Mouse (Mus musculus): ENCODE measurements at regions not wholly inside any gene's neighbourhood (a gene's known extent, or its start where the extent isn't known, plus 50 kb on each side); places are given as distances from the start of the nearest gene placed in this dataset.

GRCm38 (mm10) chr2:50921002-50921401 is 227.9 kb downstream of the Rnd3 start:
- H3K27me3 ChIP-seq (replicated peaks; ENCODE audit: insufficient read depth, low read length) = no peaks in the 10 kb centered on the region
- no peak overlapping the region for H3K4me2 ChIP-seq (replicated peaks; ENCODE audit: low read depth, low read length)
- H3K4me1 ChIP-seq (ENCODE audit: insufficient read depth, low read depth, low read length) = no peaks in the 10 kb centered on the region
- H3K36me3 ChIP-seq (ENCODE audit: insufficient read depth, low read length) = no peaks in the 10 kb centered on the region
- H3K9ac ChIP-seq (replicated peaks; ENCODE audit: low read depth) = no peak overlapping the region
- H3K4me3 ChIP-seq (ENCODE audit: low read depth, low read length) = no peak overlapping the region
- ATAC-seq (no peak), DNase-seq (ENCODE audit: low spot score) (no peak)
- no peaks in the 10 kb centered on the region for H3K9me3 ChIP-seq (ENCODE audit: low read length)
- no peak overlapping the region for H3K27ac ChIP-seq (ENCODE audit: low read length)
- TF ChIP-seq EP300 (IDR thresholded peaks at IDR 0.05) (no peak), CTCF (IDR thresholded peaks at IDR 0.05) (no peak)

DNA sequence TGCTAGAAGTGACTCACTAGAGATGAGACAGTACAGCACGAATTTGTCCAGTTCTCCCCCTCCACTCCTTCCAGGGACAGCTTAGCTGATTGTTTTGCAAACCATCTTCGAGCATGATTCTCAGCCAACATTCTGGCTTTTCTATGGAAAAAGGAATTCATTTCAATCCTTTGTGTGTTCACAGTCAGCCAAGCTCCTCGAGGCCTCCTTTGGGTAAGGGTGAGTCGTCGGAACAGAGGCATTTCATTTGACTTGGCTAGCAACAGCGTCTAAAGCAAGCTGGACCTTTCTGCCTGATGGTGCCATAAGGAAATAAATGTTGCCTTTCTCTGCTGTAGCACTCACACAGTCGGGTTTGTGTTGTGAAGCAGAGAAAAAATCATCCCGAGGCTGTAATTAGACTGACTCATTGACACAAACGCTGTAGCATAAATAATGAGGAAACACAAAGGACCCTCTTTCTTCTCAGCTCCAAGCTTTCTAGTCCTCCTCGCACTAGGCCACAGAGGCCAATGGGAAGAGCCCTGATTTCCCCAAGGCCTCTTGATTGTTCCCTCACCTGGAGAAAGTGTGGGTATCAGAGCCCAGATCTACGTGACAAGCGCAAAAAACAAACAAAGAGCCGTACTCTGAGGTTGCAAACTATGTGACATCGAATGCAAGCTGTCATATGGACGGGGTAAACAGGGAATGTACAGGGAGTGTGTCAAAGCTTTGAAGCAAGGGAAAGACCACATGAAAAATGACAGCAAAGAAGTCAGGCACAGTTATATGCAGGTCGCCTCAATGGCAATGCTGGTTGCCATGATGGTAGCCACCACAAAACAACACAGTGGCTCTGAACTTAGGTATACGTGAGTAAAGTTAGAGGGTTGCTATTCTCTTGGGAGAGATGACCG is 232.3 kb downstream of the Rnd3 start:
- TF ChIP-seq CTCF (IDR thresholded peaks at IDR 0.05) (no peak), EP300 (IDR thresholded peaks at IDR 0.05) (no peak)
- DNase-seq (ENCODE audit: low spot score) (peak; percentile 33), ATAC-seq (no peak)
- Histone ChIP-seq H3K4me3 (ENCODE audit: low read depth, low read length) (no peak overlapping the region), H3K9ac (replicated peaks; ENCODE audit: low read depth) (no peak overlapping the region), H3K36me3 (ENCODE audit: insufficient read depth, low read length) (no peaks in the 10 kb centered on the region), H3K9me3 (ENCODE audit: low read length) (no peaks in the 10 kb centered on the region), H3K4me2 (replicated peaks; ENCODE audit: low read depth, low read length) (no peak overlapping the region), H3K27me3 (replicated peaks; ENCODE audit: insufficient read depth, low read length) (no peaks in the 10 kb centered on the region), H3K4me1 (ENCODE audit: insufficient read depth, low read depth, low read length) (no peaks in the 10 kb centered on the region), H3K27ac (ENCODE audit: low read length) (no peak overlapping the region)
- 64% methylated on average over 18 of the region's 18 CpGs for WGBS

- 90% methylated on average over 2 of the region's 2 CpGs for WGBS
- no peak overlapping the region for H3K4me2 ChIP-seq (replicated peaks; ENCODE audit: low read depth, low read length)
Observed at GRCm38 (mm10) chr2:50915149-50915548, 233.8 kb downstream of the Rnd3 start.

GRCm38 (mm10) chr2:50914176-50914575 is 234.7 kb downstream of the Rnd3 start:
- Histone ChIP-seq H3K9ac (replicated peaks; ENCODE audit: low read depth) (no peak overlapping the region), H3K36me3 (ENCODE audit: insufficient read depth, low read length) (no peaks in the 10 kb centered on the region), H3K4me3 (ENCODE audit: low read depth, low read length) (no peak overlapping the region), H3K4me1 (ENCODE audit: insufficient read depth, low read depth, low read length) (no peaks in the 10 kb centered on the region), H3K27me3 (replicated peaks; ENCODE audit: insufficient read depth, low read length) (no peaks in the 10 kb centered on the region), H3K27ac (ENCODE audit: low read length) (no peak overlapping the region), H3K9me3 (ENCODE audit: low read length) (no peaks in the 10 kb centered on the region), H3K4me2 (replicated peaks; ENCODE audit: low read depth, low read length) (no peak overlapping the region)
- DNase-seq (ENCODE audit: low spot score) = no peak
- no peak for TF ChIP-seq EP300 (IDR thresholded peaks at IDR 0.05)
- no peak for TF ChIP-seq CTCF (IDR thresholded peaks at IDR 0.05)
- no peak for ATAC-seq

More at GRCm38 (mm10) chr2:50915149-50915548, 233.8 kb downstream of the Rnd3 start:
- no peaks in the 10 kb centered on the region for H3K36me3 ChIP-seq (ENCODE audit: insufficient read depth, low read length)
- no peak for DNase-seq (ENCODE audit: low spot score)
- H3K9me3 ChIP-seq (ENCODE audit: low read length) = no peaks in the 10 kb centered on the region
- H3K27ac ChIP-seq (ENCODE audit: low read length) = no peak overlapping the region
- no peak overlapping the region for H3K9ac ChIP-seq (replicated peaks; ENCODE audit: low read depth)
- ATAC-seq = no peak
- H3K27me3 ChIP-seq (replicated peaks; ENCODE audit: insufficient read depth, low read length) = no peaks in the 10 kb centered on the region
- TF ChIP-seq EP300 (IDR thresholded peaks at IDR 0.05) (no peak), CTCF (IDR thresholded peaks at IDR 0.05) (no peak)
- H3K4me1 ChIP-seq (ENCODE audit: insufficient read depth, low read depth, low read length) = no peaks in the 10 kb centered on the region
- no peak overlapping the region for H3K4me3 ChIP-seq (ENCODE audit: low read depth, low read length)

DNA sequence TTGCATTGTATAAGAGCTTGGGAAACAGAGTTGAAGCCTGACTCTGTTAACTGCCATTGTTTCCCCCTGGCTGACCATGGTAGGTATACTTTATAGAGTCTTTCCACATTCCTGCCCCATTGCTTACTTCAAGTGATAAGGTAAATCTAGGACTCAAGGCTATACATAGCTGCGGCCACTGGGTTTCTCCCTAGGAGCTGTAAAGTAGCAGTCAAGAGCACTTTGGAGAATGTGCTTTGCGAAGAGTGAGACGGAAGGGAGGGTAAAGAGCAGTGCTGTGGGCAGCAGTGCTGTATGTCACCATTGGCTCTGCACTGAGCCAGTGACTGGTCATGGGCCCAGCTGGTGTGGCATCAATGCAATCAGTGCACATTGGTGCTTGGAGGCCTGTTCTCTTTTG is 240.1 kb downstream of the Rnd3 start:
- ATAC-seq = peak; percentile 97
- H3K9me3 ChIP-seq (ENCODE audit: low read length) = no peaks in the 10 kb centered on the region
- no peaks in the 10 kb centered on the region for H3K27me3 ChIP-seq (replicated peaks; ENCODE audit: insufficient read depth, low read length)
- H3K4me3 ChIP-seq (ENCODE audit: low read depth, low read length) = no peak overlapping the region
- no peaks in the 10 kb centered on the region for H3K4me1 ChIP-seq (ENCODE audit: insufficient read depth, low read depth, low read length)
- H3K4me2 ChIP-seq (replicated peaks; ENCODE audit: low read depth, low read length) = no peak overlapping the region
- 62% methylated on average over 3 of the region's 3 CpGs for WGBS
- TF ChIP-seq EP300 (IDR thresholded peaks at IDR 0.05) (peak; percentile 62), CTCF (IDR thresholded peaks at IDR 0.05) (peak; percentile 53)
- H3K27ac ChIP-seq (ENCODE audit: low read length) = no peak overlapping the region
- no peak overlapping the region for H3K9ac ChIP-seq (replicated peaks; ENCODE audit: low read depth)
- no peaks in the 10 kb centered on the region for H3K36me3 ChIP-seq (ENCODE audit: insufficient read depth, low read length)
- DNase-seq (ENCODE audit: low spot score) = peak; percentile 85

GRCm38 (mm10) chr2:50902701-50903100 is 246.2 kb downstream of the Rnd3 start:
- Histone ChIP-seq H3K9me3 (ENCODE audit: low read length) (no peaks in the 10 kb centered on the region), H3K4me1 (ENCODE audit: insufficient read depth, low read depth, low read length) (no peaks in the 10 kb centered on the region), H3K27ac (ENCODE audit: low read length) (no peak overlapping the region), H3K4me3 (ENCODE audit: low read depth, low read length) (no peak overlapping the region), H3K27me3 (replicated peaks; ENCODE audit: insufficient read depth, low read length) (no peaks in the 10 kb centered on the region), H3K36me3 (ENCODE audit: insufficient read depth, low read length) (no peaks in the 10 kb centered on the region), H3K9ac (replicated peaks; ENCODE audit: low read depth) (no peak overlapping the region), H3K4me2 (replicated peaks; ENCODE audit: low read depth, low read length) (no peak overlapping the region)
- WGBS = 58% methylated on average over 8 of the region's 8 CpGs
- ATAC-seq (no peak), DNase-seq (ENCODE audit: low spot score) (no peak)
- TF ChIP-seq CTCF (IDR thresholded peaks at IDR 0.05) (no peak), EP300 (IDR thresholded peaks at IDR 0.05) (no peak)

All from lung, postnatal 0 days (tissue).